Mouse (Mus musculus): ENCODE data around the gene Col27a1.

DNA sequence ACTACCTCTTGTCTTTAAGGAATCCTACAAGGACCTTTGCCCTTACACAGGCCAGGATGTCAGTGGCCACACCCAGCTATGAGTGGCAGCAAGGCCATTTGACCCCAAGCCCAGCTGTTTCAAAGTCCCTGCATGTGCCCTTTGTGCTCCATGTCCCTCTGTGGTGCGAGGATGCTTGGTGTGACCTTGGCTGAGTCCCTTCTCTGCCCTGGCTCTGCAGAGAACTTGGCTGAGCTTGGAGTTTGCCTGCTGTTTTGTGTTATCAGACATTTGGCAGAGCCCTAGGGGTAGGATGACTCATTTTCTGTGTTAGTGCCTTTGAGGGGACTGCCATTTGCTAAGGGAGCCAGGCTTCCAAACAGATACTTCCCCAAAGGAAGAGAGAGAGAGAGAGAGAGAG, 17.3 kb downstream of the Col27a1 start:
- TF ChIP-seq POLR2A (IDR thresholded peaks at IDR 0.05; ENCODE audit: insufficient read depth, low read length) = no peak
- TF ChIP-seq EP300 (IDR thresholded peaks at IDR 0.05; ENCODE audit: insufficient read depth, low read depth, low read length) = no peak

All from ES-Bruce4 (cell line).